Mouse (Mus musculus) lung, postnatal 36 days (tissue): ENCODE measurements at regions not wholly inside any gene's neighbourhood (a gene's known extent, or its start where the extent isn't known, plus 50 kb on each side); places are given as distances from the start of the nearest gene placed in this dataset.
A peak's percentile ranks its signal among the peaks of the same experiment; 100 is the strongest.

Experiments
- DNase-seq: peaks from one replicate; pipeline ENCODE4 v3.0.0; 2022; ENCODE audit warnings: mixed read lengths

DNA sequence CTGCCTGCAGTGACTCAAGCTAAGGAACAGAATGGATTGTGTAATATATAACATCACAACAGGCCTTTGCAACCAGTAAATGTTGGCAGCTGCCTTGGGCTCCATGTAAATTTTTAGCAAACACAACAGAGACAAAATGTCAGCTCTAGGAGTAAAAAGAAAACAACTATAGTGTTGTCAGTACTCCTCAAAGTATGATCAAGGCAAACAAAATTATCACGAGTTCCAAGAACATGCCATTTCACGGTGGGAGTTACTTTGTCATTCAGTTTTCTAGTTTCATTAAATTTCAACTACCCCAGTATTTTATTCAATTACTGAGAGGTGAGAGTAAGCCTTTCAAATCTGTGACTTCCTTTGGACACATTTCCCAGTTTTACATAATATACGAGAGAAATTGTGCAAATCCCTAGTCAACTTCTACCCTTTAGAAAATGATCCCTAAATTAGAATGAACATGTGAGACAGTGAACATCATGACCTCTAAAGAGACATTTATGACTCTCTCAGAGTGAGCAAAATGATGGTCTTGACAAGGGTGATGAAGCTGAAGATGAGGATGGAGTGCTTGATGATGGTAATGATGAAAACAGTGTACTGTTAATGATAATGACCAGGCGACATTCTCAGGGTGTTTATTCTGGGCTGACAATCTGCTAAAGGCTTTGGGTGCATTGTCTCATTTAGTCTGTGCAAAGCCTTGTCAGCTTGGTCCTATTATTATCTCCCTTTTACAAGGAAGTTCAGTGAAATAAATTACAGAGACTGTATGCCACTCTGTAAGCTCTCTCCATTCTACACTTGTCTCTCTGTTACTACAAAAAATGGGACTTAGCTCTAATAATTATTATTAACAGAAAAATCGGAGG is 209.7 kb upstream of the Etaa1 start:
- no peak for DNase-seq

DNA sequence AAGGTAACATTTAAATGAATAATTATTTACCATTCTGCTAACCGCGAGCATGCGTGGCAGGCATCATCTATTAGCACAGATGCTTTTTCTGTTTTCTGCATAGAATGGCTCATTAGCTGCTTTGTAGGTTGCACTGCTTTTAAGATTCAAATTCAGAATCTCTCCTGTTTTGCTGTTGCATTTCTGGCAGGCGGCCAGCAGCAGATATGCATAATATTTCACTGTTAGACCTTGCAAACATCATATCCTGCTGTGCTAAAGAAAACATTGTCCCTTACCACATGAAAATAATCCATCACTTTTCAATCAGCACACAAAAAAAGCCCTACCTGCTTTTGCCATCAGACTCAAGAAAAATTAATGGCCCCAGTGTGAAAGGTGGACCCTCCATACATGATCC is 202.8 kb upstream of the Etaa1 start:
- DNase-seq = no peak

DNA sequence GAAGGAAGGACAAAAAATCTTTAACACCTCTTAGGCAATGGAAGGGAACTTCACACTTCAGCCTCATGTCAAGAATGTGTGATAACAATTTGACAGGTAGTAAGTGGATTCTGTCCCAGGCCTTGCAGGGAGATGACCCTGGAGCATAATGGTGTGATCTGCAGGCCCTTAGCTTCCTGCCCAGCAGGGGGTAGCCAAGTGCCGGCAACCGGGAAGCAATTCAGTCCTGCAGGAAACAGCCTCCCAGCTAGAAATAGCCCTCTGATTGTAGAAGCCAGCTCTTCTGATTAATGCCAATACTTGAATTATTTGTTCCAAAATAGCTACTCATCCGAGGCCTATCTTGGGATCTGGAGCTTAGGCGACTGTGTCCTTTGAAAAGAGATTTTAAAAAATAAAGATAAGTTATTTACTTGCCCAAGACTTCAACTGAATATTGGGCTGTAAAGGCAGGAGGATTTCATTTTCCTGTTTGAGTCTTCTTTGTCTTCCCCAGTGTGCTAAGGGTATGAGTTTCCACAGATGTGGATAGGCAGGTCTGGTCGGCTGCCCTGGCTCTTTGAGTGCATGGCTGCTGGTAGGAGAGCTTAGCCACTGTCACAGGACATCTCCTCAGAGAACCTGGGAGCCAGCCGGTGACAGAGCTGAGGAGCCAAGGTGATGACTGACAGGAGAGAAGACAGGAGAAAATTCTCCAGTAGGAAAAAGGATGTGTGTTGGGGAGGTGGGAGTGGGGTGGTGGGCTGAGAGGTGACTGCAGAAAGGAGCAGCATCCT is 198.3 kb upstream of the Etaa1 start:
- peak; percentile 81 for DNase-seq

DNA sequence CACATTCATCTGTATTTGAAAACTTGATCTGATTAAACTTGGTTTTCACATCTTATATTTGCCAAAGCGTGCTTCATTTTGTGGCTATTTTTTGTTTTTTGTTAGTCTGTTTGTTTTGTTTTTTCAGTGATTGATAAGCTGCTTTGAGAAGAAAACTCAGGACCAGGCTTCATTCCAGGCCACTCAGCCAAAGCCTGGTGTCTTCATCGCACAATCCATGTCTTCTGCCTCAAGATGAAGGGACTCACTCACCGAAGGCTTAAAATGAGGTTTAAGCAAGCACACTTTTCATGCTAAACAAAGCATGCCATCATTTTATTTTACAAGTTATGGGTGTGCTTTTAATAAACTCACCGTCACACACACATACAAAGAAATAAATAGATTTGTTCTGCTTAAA is 197.7 kb upstream of the Etaa1 start:
- no peak for DNase-seq

DNA sequence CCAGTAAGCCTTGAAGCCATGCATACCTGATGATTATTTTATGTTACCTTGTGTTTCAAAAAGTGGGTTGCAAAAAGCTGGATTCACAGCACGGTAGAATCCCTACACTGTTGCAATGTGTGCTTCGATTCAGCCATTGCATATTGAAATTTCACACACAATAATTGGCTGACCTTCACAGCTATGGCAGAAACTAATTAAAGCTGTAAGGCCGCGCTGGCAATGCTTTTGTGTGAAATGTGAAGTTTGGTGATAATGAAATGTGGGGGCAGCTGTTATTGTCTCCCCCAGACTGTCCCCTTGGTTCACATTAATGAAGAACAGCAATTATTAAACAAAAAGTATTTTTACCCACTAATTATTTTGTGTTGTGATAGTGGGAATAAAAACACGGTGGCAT is 173.8 kb upstream of the Etaa1 start:
- no peak for DNase-seq

DNA sequence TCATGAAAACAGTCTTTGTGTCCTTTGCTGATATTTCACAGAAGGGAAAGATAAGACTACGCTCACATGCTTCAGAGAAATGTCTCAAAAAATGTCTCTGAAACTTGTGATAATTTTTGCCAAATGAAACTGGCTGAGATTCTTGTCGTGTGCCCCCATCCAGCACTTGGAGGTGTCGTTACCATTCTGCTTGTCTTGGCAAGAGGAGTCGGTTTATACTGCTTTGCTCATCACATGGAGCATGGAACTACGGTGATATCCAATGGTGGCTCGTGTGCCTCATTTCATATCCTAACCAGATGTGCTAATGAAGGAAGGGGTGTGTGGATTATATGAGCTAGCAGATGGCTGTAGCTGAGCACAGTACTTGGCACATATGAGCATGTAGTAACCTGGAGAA is 169.4 kb upstream of the Etaa1 start:
- no peak for DNase-seq

DNA sequence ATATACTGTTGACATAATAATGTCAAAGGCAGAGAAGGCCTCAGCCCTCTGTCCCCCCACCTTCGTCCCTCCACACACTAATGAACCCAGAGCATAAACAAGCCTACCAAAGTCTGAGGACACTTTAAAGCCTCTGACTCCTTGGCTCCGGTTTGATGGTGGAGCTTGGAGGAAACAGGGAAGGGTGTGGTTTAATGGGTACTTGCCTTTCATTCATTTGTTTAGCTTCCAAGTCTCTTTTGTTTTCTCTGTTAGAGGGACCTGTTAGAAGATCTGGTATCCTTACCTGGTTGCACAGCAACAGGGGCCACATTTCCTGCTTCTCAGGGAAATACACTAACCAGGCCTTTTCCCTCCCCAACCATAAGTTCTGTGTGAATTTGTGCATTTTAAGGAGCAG is 168.9 kb upstream of the Etaa1 start:
- DNase-seq = no peak

DNA sequence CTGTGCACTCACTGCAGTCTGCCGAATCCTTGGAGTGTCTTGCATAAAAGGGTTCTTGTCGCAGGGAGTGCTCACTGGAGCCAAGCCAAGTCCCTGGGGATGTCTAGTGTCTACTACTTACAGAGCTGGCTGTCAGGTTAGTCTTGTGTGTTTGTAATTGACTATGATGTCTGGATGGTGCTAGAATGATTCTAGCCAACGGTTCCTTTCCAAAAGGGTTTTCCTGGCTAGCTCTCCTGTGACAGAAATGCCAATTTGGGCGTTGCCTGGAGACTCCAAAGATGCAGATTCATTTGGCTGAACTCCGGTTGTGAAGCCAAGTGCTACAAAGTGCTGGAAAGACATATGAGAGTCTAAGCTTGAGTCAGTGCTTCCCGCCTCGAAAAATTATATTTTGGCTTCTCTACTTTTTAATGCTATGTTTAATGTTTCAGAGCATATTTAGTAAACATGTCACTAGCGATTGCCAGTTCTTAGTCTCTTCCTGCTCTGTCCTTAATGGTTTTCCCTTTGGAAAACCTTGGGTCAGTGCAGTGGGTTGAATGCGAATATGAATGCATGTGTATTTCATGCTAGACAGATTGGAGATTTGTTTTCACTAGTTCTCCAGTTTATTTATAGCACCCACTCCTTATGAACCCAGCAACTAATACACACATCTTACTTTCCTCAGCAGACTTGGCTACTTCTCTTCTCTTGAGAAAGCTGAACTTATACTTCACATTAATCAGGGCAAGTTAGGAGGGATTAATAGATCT is 162.2 kb upstream of the Etaa1 start:
- peak; percentile 22 for DNase-seq

DNA sequence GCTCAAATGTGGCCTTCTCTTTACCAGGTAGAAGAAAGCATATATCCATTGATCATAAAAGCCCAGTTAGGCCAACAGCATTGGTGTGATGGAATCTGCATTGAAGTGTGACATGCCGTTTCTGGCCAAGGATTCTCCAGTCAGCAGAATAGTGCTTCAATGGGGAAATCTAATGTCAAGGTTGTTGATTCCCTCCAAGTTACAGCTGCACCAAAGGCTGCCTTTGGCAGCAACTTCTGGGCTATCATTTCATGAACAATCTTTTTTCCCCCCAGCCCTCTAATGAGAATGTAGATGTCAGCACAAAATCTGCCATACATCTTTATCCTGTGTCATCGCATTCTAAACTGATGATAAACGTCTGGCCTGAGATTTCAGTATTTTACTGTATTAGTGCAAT is 149.2 kb upstream of the Etaa1 start:
- no peak for DNase-seq

DNA sequence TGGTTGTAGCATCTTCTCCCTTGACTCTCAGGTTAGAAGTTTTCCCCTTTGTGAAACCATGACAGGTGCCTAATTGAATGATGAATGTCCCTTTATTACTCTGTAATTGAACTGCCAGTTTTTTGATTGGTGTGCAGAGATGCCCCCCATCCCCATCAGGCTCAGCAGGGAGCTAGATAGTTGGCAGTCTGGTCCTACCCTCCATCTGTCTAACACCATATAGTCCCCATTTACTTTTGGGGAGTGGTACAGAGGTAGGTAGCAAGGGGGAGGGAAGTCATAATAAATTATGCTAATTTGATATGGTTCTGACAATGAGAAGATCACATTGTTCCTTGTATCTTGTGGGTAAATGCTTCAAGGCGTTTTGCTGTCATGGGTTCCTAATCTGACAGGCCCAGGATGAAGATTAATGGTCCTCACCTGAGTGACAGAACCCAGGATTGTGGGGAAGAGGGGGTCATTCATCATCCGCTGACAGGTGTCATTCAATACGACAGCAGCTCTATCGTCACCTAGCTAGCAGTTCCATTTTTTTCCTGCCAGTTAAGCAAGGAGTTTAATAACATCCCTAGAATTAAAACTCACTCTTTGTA is 122.3 kb upstream of the Etaa1 start:
- DNase-seq = no peak

DNA sequence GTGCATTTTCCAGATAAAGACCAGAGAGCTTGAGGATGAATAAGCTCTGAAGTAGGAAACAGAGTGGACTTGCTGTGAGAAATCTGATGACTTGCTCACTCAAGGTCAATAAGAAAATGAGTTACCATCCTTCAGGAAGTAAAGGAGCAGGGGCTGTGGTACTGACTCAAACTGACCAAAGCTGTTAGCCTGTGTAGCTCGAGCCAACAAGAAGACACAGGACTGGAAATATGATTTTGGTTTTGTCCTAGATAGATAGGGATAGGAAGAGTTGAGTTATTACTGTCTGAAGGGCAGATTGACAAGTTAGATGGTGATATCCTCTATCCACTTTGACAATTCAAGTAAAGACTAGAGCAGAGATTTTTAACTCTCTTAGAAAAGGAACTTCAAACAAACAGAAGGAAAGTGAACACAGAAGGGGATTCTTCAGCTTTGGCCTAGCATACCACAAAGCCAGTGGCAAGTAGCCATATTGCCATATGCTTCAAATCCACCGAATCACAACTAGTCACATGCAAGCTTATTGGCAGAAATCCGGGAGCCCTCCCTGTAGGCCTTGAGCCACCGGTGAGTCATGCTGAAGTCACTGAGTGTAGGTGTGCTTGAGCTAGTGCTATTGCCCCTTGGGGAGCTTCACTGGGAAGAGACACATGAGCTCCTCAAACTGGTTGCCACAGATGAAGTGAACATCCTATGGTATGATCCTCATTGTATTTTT is 117.1 kb upstream of the Etaa1 start:
- peak; percentile 7 for DNase-seq

DNA sequence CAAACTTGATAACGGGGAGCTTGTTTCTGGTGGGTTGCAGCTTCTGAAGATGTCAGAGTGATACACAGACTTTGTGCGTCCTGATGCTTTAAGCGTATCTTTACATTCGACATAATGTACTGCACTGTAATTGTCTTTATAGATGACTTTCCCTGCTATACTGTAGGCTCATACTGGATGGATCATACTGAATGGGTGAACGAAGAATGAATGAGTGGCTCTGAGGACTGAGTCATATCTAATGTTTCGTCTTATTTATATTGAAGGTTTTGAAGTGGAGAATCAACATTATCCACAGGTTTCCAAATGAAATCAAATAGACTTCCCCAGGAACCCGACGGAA is 116.3 kb upstream of the Etaa1 start:
- no peak for DNase-seq

DNA sequence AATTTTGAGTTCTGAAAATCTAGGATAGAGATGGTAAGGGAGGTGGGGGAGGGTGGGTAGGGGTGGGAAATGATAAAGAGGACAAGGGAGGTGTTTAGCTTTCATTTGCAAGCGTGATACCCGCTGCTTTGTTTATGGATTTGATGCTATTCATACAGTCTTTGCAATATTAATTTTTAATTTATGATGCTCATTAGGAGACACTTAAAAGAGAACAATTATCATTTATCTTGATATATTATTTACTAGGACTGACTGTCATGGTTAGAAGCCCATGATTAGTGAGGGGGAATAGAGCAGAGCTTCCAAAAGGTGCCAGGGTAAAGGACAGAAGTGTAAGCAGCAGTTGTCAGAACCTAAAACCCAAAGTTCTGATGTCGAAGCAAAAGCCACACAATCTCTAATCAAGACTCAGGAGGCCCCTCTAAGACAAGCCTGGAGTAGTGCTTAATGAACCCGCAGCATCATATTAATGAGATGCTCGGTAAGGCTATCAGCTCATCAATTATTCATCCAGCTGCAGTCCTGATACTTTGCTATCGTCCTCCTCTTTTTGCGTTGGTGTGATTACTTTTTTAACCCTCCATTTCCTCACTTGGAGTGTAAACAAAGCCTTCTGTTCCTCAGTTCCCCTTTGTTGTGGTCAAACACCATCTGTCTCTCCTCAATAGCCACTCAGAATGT is 115.8 kb upstream of the Etaa1 start:
- DNase-seq = no peak

DNA sequence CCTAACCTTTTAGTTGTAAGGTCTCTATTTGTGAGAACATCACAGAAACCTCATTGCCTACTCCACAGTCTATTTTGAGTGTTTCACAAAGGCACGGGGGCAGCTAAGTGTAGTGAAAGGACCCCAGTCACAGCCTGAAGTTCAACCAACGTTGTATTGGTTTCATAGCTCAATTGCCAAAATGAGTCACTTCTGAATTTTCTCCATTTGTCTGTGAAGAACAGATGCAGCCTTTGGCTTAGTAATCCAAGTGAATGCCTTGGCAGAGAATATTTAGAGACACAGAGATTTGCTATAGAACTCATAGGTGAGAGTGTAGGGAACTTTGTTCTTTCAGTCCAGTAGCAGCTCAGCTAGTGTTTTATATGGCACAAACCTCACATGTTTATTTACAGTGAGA is 114.4 kb upstream of the Etaa1 start:
- peak; percentile 3 for DNase-seq

DNA sequence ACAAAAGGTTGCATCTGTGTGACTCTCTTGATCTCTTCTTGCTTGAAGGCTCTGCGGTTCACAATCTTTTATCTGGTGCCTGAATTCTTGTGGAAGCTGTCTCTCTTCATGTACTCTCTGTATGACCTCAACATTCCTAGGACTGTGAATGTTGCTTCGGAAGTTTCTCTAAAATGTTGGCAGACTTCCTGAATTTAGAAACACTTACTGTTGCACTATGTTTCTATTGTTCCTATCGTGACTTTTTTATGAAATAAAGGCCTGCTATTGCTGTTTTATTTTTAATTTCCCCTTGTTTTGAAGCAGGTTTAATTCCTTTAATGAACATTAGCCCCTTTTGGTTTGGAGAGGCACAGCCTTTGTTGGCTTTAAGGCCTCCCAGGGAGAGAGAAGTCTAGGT is 114.0 kb upstream of the Etaa1 start:
- DNase-seq = peak; percentile 4

DNA sequence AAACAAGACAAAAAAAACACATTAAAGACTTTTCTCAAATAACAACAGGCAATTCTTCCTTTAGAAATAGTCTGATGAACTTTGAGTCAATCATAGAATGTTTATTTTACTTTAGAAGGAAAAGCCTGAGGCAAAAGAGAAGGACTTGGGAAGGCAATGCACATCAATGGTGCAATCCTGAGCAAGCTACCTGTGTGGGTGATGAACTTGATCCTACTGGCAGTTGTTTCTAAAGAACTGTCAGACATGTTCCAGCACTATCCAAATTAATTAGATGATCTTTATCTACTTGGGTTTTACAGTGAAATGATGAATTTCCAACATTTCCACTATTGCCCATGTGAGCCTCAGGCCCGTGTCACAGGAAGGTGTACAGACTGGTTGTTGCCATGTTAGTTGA is 87.9 kb upstream of the Etaa1 start:
- DNase-seq = no peak

DNA sequence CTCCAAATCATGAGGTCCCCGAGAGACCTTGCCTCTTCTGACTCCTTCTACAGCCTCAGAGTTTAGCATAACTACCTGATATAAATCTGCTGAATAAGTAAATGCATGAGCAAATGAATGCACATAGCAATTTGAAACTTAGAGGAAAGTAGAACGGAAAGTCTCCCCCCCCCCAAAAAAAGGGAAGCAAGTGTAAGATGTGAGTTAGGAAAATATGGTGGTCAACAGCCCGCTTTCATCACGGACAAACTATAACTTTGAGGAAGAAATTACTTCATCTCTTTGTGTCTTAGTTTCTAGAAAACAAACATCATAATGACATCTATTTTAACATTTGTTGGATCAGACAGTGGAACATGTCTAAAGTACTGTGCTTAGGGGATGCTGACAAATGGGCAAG is 77.4 kb upstream of the Etaa1 start:
- DNase-seq = no peak

DNA sequence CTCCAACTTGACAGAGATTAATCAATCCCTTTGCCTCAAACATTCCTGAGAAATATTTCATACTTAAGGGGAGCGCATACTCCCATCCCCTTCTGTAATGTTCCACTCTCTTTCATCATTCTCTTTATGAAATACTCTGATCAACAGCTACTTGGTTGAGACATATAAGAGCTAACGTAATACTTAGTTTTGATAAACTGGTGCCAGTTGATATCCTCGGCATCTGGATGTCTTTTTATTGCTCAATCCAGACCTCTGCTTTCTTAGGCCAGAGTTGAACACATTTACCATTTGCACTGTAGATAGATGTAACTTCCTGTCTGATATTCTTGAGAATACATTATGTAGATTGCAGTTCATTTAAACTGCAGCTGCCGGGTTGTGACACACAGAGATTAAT is 68.4 kb upstream of the Etaa1 start:
- peak; percentile 7 for DNase-seq

DNA sequence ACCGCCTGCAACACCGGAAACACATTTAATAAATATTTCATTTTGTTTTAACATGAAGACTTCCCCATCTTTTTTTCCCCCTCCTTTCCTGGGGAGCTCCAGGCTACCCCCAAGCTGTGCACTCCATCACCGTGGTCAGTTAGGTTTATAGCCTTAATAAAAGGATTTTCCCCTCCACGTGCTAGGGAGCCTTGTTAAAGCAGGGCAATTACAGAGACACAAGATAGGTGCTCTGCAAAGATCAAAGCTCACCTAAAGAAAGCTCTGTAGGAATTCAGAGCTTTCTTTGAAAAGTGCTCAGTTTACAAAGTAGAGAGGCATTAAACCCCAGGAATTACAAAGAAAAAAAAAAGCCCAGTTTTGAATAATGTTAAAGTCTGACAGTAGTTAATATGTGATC is 61.6 kb upstream of the Etaa1 start:
- DNase-seq = no peak

DNA sequence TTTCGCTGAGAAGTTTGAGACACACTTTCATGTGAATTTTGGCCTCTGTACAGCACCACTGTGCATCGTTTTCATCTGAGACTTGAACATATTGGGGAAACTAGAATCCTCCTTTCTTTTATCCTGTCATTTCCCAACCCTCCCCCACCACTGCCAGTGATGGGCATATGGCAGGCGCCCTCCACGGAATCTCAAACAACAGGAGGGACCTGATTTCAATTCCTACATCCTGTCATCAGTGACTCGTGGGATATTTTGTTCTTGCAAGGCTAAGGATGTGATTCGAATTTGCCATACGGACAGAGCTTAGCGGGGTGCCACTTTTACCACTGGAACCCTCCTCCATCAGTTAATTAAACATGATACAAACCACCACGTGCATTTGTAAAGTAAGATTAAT is 60.9 kb upstream of the Etaa1 start:
- no peak for DNase-seq

DNA sequence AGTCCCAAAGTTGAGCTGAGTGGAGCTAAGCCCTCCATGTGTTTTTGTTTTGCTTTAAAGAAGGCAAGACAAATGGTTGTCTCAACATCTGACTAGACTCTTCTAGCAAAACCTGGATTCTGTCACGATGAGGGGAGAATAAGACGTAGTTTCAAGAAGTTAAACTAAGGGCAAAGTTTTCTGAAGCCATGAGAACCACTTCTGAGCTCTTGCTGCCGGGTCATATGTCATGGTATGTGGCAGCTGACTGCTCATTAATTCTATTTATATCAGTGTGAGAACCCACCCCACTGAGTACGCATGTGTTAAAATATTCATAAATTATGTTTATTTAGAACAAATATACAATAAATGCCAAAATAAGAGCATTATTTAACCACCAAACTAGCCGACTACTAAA is 58.4 kb upstream of the Etaa1 start:
- no peak for DNase-seq

DNA sequence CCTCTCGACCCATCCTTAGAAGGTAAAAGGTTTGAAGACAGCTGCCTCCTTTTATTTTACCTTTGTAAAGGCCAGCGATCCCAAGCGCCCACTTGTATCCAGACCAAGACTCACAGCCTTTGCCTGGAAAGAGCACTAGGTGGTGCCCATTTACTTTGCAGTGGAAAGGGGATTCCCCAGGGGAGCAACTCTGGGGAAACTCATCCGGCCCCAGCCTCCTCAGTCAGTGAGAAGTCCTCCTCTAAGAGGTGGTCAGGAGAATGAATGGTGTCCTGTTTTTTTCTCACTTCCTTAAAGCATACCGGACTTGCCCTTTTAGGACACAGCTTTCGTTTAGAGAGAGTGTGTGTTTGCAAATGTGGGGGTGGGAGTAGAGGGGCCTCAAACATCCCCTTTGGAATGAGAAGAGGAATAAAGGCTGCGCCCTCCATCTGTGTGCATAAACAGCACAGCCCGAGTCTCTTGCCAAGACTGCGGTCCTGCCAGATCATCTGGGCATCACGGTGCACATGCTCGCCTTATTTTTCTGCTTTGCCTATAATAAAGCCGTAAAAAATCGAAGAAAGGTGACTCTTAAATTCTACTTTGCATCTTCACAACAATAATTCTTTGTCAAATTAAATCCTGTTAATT is 57.5 kb upstream of the Etaa1 start:
- DNase-seq = peak; percentile 52
